Mouse (Mus musculus) yolk sac, embryonic 10.5 days (tissue): Measurements from ENCODE around the gene Vdac1.
"Not testable (repeated sequence)": the region's sequence is repeated elsewhere in the genome, so short reads cannot be mapped to it uniquely, and the experiment has no call there.

Experiments
- DNase-seq: peaks from one replicate; pipeline ENCODE4 v3.0.0-alpha.2; 2017; ENCODE audit warnings: low spot score

The Vdac1 gene

DNA sequence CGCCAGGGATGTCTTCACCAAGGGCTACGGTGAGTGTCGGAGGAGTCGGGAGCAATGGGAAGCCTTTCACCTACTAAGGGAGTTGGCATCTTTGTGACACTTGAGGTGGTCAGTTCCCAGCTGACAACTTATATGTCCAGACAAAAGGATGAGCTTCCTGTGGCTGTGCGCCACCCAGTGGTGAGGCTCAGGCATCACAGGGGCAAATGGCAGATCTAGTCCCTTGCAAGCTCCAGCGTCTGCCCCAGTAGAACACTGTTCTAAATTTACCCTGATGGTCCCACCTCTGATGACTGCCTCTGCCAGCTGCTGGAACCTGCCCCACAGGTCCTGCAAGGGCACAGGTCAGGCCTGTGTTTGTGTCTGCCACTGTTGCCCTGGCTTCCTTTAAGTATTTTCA, 13.7 kb downstream of the Vdac1 start:
- DNase-seq, result peak; percentile 56

- no peak for DNase-seq
Measured at GRCm38 (mm10) chr11:52377579-52377978, 16.9 kb downstream of the Vdac1 start.

DNA sequence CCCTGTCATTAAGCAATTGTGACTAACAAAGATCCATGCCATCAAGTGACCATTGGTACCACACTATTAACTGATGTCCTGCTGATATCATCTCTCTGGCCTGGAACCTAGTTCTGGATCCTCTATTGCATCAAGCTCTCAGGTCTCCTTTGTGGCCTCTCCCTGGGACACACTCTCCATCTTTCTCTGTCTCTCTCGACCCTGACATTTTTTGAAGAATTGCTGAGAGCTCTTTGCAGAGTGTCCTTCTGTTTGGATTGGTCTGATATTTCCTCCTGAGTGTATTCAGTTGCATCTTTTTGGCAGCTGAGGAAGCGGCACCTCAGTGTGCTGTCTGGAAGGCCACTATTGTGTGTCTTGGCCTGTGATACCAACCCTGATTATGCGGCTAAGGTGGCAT, 18.6 kb downstream of the Vdac1 start:
- DNase-seq, result no peak

- DNase-seq, result no peak
Measured at GRCm38 (mm10) chr11:52383741-52384140, 23.1 kb downstream of the Vdac1 start.

DNA sequence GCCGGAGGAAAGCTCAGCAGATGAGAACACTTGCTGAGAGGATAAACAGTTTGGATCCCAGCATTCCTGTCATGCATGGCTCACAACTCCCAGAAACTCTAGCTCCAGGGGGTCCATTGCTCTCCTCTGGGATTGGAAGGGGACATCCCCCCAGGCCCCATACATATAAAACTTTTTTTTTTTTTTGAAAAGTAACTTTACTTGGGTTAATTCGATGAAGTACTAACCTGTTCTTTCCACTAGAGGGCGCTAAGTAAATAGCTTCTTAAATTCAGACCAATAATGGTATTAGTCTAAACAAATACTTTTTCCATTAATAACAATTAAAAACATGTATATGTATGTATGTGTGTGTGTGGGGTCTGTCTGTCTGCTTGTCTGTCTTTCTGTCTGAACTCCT, 24.0 kb downstream of the Vdac1 start:
- no peak for DNase-seq

DNA sequence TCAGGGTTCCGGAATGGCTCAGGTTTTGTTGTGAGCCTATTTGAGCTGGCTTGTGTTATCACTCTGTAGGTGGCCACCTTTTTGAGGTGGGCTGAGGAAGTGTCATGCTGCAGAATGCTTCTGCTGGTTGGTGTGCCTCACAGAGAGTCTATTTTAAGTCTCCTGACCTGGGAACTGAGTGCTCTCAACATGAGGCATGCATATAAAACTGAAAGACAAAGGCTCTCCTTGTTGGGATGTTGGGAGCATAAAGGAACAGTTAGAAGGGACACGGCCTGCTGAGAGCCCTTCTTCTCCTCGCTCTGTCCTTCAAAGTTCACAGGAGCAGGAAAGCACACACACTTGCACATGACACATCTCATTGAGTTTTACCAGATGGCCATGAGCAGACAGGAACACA, 26.2 kb downstream of the Vdac1 start:
- no peak for DNase-seq

DNA sequence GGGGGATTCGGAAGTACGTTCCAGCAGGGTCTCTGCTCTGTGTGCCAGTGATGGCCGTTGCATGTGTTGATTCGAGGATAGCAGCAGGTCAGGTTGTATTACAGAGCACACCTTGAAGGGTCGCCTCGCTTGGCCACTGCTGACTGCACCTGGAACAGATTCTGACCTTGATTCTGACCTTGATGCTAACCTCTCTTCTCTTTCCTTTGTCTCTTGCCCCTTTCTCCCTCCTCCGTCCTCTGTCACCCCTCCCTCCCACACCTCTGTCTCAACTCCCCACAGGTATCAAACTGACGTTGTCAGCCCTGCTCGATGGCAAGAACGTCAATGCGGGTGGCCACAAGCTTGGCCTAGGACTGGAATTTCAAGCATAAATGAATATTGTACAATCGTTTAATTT, 27.5 kb downstream of the Vdac1 start:
- no peak for DNase-seq

DNA sequence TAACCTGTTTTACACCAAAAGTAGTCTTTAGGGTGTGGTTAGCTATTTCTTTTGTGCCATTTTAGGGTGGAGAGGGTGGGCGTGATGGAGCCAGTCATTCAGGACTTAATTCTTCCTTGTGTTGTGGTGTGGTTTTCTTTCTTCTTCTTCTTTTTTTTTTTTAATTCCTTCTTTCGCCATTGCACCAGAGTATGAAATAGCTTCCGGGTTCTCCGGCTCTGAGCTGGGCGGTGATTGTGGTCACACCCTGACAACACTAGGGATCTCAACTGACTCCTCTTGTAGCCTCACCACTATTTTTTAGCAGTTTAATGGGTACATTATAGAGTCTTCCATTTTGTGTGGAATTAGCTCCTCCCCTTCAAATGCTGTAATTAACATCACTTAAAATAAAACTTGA, 28.3 kb downstream of the Vdac1 start:
- not testable (repeated sequence) for DNase-seq

GRCm38 (mm10) chr11:52389933-52390332, 29.3 kb downstream of the Vdac1 start:
- no peak for DNase-seq

- no peak for DNase-seq
Measured at GRCm38 (mm10) chr11:52394494-52394893, 33.8 kb downstream of the Vdac1 start.

DNA sequence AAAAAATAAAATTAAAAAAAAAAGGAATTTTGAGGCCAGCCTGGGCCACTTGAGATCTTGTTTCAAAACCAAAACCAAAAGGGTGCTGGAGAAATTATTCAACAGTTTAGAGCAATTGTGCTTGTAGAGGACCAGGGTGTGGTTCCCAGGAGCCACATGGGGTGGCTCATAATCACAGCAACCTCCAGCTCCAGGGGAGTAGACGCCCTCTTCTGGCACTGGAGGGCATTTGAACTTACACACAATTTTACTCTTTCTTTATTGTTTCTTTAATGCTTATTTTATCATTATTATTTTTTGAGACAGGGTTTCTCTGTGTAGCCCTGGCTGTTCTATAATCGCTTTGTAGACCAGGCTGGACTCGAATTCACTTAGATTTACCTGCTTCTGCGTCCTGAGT, 34.7 kb downstream of the Vdac1 start:
- no peak for DNase-seq

GRCm38 (mm10) chr11:52395940-52396596, 35.4 kb downstream of the Vdac1 start, which contains the start of gene 9530068E07Rik:
Gene 9530068E07Rik, plus strand, starts transcription at chr11:52396428.
- peak; percentile 89 for DNase-seq

GRCm38 (mm10) chr11:52396597-52397188, 36.0 kb downstream of the Vdac1 start:
- no peak for DNase-seq

DNA sequence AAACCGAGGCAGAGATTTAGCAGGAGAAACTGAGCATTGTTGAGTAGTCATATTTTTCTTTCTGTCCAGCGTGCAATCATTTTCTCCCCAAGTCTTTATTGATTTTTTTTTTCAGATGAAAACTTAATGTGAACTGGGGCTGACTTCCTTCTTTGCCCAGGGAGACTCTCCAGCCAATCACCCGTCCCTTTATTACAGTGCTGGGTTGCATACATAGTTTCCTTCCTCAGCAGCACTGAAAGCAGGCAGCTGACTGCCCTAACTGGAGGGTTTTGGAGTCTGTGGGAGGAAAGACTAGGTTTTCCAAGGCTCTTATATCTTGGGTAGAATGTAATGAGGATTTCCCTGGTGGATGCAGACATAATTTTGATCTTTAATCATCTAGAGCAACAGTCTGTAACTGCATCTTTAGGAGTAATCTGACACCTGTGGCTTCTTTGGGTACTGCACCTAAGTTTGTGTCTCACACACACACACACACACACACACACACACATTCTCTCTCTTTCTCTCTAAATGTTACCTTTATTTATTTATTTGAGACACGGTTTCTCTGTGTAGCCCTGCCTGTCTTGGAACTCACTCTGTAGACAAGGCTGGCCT, 36.8 kb downstream of the Vdac1 start:
- DNase-seq, result no peak

GRCm38 (mm10) chr11:52401476-52401875, 40.8 kb downstream of the Vdac1 start:
- peak; percentile 42 for DNase-seq

DNA sequence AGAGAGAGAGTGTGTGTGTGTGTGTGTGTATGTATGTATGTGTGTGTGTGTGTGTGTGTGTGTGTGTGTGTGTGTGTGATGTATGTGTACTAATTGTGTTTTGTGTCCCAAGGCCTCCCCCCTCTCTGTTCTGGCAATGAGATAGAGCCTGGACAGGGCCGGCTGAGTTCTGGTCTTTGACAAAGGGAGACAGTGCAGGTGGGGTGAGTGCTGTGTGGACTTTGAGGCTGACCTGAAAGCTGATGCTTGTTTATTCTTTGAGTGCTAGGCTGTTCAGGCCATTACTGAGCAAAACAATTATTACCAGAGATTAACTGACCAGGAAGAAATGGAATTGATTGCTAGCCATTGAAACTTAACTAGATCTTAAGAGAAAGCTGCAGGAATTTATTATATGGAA, 41.9 kb downstream of the Vdac1 start:
- DNase-seq, result peak; percentile 51

DNA sequence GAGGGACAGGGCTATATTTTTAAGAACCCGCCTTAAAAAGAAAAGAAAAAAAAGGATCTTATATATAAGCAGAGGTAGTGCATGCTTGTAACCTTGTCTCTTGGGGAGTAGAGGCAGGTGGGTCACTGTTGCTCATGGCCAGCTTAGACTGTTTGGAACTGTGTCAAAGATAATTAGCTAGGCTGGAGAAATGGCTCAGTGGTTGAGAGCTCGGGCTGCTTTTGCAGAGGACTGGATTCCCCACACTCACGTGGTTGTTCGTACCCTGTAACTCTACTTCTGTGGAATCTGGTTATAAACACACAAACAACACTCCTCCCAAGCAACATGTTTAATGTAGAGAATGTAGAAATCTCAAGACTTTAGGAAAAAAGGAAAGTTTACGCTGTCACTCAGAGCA, 43.5 kb downstream of the Vdac1 start:
- DNase-seq, result no peak

DNA sequence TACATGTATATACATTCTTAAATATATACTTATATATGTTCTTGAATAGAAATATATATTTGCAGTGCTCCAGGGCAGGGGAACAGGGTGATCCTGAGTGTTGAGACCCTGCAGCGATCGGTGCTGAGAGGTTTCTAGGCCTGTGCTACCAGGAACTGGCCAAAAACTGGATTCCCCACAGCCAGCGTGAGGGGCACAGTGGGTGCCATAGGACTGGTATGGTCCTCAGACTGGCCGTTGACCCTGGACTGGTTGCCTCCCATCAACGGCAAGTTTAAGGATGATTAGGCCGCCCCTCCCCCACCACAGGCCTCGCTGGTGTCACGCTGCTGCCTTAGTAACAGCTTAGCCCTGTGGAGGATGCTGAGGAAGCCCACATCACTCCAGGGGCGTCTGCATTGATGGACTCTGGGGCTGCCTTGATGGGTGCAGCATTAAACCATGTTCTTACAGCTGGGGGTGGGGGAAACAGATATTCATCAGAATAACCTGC, 44.6 kb downstream of the Vdac1 start:
- DNase-seq, result no peak

DNA sequence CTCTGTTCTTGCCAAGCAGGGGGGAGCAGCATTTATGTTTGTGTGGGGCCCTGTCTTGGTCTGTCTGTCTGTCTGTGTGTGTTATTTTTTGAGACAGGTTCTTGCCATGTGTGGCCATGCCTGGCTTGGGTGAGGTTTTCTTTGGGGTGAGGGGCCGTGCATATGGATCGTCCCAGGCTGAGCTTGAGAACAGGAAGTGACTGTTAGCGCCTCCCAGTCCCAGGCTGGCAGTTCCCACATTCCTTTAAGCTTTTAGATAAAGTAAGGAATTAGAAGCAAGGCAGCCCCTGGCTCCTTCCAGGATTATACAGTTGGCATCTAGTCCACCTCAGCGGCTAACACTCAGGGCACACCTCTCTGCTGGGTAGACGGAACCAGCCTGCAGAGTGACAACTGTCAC, 48.7 kb downstream of the Vdac1 start:
- no peak for DNase-seq

GRCm38 (mm10) chr11:52418358-52418757, 57.7 kb downstream of the Vdac1 start:
- DNase-seq, result no peak

DNA sequence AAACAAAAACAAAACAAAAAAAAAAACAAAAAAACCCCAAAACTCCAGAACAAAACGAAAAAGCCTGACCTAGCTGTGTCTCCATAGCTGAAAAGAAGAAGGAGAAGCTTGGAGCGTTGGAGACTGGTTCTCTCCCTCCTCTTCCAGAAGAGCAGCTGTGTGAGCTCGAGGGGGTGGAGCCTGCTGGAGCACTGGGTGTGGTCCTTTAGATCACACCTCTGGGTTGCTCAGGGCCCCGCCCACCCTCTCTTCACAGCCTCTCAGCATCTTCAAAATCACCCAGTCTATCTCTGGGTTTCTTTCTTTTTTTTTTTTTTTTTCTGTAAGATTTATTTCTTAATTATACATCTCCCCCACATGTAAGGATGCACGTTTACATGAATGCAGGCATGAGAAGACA, 58.6 kb downstream of the Vdac1 start:
- DNase-seq, result no peak

GRCm38 (mm10) chr11:52419861-52420260, 59.2 kb downstream of the Vdac1 start:
- DNase-seq, result no peak

GRCm38 (mm10) chr11:52420296-52421052, 59.8 kb downstream of the Vdac1 start:
- DNase-seq, result no peak
